Mouse (Mus musculus): ENCODE data around the gene Lmod3.

Lmod3 gene

DNA sequence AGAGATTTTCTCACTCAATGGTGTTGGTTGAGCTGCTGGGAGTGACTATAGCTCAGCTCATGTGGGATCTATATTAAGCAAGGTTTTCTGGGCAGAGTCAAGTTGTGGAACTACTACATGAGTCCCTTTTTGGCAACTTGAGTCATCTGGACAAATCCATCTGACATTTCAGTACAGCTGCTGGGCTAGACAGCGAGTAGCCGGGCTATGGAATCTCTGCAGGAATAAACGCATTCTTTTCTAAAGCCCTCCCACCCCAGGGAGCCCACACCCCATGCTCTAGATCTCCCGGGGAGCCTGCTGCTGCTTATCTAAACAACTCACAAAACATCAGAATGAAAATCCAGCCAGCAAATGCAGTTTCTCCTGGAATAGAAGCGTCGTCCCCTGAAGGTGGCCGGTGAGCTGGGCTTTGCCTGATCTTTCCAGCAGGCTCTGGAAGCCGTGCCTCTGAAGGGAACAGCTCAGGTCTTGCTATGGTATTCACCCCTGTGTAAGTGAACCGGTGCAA is at the start of gene Lmod3:
Gene Lmod3 (minus strand): TSS at position 49 of the 511 bp plus-strand sequence.
- DNase-seq (ENCODE audit: low read depth in 1 of 2, low spot score in 2 of 2): no peak

DNA sequence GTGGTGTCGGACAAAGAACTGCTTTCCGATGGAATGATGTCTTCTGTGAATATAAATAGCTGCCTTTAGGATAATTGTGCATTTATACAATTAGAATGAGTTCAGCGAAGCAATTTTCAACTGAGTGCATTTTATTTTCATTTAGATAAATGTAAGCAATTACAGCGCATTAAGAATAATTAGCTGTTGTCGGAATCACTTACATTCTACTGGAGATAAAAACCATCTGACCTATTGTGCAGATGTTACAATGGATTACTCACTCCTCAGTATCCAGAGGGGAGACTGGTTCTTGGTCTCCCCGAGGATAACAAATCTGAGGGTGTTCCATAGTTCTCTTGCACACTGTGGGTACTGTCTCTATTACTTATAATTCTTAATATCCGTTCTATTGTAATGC is 49.7 kb upstream of the Lmod3 start:
- no peak for DNase-seq (ENCODE audit: low read depth in 1 of 2, low spot score in 2 of 2)

DNA sequence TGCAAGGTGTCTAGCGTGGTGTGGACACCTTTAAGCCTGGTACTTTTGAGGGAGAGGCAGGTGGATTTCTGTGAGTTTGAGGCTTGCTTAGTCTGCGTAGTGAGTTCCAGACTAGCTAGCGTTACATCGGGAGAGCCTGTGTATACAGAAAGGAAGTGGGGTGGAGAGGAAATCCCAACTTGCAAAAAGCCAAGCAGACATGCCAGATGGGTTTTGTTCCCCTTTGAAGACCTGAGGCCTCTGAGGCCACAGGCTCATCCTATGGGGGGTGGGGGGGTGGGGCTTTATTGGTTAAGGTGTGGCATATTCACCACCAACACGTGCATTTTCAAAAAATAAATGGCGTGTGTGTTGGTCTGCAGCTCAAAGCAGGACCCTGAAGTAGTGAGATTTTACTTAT is 48.1 kb upstream of the Lmod3 start:
- DNase-seq (ENCODE audit: low read depth in 1 of 2, low spot score in 2 of 2): no peak

DNA sequence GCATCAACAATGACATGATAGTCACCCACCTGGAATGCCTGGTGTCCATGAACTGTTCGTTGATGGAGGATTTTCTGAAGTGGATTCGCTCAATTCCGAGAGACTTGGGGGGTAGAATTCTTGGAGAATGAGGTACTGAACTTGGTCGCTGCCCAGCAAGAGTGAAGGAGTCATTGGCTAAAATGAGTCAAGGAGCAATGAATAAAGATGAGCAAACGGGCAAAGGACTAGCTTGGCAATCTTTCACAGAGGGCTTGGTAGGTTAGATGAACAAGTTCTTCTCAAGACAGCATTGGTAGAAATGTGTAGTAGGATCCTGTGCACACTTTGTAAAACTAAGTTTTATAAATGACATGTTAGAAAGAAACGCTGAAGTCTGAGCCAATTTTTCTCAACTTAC is 47.6 kb upstream of the Lmod3 start:
- no peak for DNase-seq (ENCODE audit: low read depth in 1 of 2, low spot score in 2 of 2)

DNA sequence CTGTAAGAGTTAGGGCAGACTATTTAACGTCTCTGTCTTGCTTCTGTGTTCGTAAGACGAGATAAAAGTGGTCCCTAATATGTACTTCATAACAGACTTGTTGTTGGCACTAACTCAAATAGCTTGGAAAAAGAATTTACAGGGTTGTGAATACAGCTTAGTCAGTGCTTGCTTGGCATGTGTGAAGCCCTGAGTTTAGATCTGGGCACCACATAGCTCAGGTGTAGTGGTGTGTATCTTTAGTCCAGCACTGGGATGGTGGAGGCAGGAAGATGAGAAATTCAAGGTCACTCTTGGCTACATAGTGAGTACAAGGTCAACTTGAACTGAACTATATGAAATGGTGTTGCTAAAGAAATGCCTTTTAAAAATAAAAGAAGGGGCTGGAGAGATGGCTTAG is 44.6 kb upstream of the Lmod3 start:
- no peak for DNase-seq (ENCODE audit: low read depth in 1 of 2, low spot score in 2 of 2)

DNA sequence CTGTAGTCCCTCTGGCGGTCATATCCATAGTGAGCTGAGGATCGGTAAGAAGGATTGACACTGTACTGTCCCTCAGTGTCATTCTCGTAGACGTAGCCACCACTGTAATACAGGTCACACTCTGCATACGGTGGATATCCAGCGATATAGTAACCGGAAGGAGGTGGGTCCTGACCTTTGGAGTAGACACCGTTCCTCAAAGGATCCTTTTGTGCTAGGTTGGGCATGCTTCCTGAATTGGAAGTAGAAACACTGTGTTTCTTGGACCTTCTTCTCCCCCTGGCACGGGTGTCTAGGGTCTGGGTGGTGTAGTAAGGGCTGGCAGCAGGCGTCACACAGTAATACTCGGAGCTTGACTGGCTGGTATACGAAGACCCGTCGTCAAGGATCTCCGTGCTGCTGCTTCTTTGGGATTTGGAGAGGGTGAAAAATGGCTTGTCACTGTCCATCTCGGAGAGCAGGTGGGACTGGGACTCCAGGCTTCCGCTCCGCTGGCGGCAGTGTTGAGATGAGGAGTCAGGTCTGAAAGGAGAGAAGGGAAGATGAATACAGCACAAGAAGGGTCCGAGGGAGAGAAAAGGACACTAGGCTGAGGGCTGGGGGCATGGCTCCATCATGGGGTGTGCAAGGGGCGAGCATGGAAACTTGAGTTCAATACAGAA is 43.4 kb upstream of the Lmod3 start:
- DNase-seq (ENCODE audit: low read depth in 1 of 2, low spot score in 2 of 2): no peak

DNA sequence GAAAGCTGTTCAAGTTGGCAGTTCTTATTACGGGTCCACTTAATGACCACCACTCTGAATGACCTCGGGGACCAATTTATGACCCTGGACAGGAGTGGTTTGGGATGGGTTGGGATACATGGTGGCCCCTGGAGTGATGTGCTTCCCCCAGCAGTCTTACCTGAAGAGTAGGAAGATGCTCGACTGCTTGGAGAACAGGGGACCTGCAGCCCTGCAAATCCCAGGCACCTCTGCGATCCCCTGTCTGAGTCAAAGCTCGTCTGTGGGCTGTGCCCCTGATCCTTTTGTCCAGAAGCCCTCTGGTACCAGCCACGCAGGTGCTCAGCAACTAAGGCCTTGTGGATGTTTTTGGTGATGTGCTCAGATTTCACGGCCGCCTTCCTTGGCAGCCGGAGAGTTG is 42.9 kb upstream of the Lmod3 start:
- DNase-seq (ENCODE audit: low read depth in 1 of 2, low spot score in 2 of 2): no peak

DNA sequence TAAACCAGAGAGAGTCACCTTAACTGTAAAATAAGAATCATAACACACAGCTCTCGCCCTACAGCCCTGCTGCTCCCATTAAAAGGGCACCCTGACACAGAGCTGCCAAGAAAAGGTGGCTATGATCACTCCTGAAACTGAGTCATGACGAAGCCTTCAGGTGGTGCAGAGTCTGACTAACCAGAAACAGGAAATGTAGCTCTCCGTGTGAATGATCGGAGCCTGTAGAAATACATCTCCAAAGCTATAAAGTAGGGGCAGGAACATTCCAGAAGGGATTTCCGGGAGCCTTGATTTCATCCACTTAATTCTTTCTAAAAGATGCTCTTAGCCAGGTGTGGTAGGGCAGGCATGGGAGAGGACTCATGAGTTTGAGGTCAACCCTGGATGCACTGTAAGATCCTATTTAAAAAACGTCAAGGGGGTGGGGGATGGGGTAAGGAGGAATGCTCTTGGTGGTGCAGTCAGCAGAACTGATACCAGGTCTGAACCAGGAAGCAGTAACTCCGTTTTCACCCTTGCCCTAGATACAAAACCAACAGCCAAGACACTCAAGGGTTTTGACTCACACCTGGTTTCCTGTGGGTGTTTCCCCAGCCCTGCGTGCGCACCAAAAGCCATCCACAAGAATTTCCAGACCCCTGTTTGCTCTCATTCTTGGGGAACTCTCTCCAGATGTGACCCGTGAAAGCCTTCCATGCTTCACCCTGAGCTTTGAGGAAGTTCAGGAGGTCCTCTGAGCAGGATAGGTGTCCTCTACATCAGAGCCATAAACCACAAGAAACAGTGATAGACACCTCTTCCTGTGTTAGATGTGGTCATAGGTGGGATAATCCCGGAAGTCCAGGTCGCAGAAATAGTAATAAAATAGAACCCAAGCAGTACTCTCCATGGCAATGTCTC is 41.4 kb upstream of the Lmod3 start:
- no peak for DNase-seq (ENCODE audit: low read depth in 1 of 2, low spot score in 2 of 2)

DNA sequence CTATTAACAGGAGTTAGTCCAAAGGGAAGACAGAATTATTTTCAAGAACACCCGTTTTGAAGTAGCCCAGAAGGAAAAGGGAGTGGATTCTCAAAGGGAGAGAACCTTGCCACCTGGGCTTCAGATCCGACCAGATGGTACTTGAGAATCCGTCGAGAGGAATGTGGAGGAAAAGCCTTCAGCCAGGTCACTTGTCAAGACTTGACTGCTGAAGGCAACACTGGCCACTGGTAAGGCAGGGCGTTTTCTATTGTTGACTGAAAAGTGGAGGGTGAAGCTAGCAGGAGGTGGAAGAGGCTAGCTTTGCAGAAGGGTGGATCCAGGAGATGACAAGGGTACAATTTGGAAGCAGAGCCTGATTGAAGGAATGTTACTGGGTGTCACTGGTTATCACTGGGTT is 40.3 kb upstream of the Lmod3 start:
- no peak for DNase-seq (ENCODE audit: low read depth in 1 of 2, low spot score in 2 of 2)

DNA sequence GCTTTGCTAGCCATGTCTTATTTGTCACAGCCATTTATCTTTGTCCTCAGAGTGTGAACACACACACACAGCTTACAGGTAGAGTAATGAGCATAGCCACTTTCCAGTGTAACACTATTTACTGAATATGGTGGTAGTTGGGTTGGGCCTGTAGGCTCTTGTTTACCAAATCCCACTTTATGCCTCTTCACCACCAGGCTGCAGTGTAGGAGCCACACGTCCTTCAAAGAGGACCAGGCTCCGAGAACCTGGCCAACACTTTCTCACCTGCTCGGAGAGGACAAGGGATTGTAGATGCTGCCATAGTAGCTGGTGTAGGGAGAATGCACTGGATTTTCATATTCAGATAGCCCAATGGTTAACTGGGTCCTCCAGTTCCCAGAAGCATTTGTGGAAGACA is 39.5 kb upstream of the Lmod3 start:
- DNase-seq (ENCODE audit: low read depth in 1 of 2, low spot score in 2 of 2): no peak

DNA sequence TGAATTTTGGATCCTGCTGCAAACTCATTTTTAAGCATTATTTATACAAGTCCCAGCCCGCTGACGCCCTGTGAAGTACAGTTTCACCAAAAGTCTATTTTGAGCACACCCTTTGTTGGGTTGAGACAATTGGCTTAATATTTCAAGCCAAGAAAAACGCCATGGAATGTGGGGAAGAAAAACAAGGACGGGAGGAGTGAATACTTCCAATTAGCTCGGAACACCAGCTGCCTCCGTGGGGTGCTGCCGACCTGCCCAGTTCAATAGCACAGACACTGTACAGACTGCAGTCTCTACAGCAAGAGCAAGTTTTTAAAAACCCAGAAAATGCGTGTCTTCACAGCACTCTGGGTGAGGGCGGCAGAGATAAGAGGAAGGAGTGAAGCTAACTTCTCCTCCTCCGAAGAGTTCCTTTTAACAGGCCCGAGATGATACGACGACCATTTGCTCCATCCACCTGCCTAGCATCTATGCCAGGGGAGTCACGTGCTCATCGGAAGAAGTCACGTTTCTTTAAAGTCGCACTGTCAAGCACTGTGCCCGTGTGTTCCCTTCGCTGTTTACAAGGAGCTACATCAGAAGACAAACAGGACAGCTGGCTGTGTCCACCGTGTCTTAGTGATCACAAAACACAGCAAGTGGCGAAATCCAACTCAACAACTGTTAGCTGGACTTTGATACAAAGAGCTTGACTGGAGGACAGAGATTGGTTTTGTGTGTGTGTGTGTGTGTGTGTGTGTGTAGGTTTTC is 38.8 kb upstream of the Lmod3 start:
- DNase-seq (ENCODE audit: low read depth in 1 of 2, low spot score in 2 of 2): no peak

DNA sequence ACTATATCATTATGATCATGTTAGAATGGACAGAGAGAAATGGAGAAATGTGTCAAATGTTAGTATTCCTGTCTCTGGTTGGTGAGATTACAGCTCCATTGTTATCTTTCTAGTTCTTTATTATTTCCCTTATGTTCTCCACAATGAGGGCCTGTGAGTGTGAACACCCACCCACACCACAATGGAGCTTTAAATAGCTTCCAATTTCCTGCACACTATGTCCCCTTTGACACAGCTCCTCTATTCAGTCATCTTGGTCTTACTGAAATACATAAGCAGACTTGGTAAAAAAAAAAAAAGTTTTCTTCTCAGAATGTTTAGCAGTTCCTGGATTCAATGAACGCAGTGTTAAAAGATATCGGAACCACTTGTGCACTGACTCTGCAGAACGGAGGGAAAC is 38.1 kb upstream of the Lmod3 start:
- no peak for DNase-seq (ENCODE audit: low read depth in 1 of 2, low spot score in 2 of 2)

DNA sequence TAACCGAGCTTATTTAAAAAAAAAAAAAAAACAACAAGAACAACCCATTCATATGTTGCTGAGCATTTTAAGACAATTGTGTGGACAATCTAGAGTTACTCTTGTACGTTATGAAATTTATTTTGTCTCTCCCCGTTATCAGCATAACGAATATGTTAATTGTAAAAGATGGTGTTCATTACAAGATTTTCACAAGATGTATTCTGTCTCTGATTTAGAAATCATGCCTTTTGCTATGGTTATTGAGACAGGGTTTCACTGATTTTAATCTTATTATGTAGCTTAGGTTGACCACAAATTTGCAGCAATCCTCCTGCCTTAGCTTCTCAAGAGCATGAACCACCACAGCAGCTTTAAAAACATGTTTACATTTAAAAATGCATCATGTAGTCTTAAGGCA is 37.3 kb upstream of the Lmod3 start:
- DNase-seq (ENCODE audit: low read depth in 1 of 2, low spot score in 2 of 2): no peak

DNA sequence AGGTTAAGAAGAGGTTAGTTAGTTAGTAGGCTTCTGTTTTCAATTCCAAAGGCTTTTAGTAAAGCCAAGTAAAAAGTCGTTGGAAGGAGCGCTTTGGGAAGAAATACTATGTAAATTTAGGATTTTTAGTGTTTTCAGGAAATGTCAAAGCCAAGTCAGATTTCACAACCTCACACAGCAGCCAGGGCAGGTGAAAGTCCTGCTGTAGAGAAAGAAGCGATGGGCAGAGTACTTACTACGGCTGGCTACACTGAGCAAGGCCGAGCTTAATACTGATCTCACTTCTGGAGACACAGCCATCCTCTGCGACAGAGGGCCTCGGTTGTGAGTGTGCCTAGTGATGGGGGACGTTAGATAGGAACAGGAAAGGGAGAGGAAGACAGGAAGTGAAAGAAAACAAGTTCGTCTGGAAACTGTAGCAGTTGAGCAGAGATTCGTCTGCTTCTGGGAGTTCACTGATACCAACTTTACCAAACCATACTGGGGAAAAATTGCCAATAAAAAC is 36.8 kb upstream of the Lmod3 start:
- DNase-seq (ENCODE audit: low read depth in 1 of 2, low spot score in 2 of 2): no peak

DNA sequence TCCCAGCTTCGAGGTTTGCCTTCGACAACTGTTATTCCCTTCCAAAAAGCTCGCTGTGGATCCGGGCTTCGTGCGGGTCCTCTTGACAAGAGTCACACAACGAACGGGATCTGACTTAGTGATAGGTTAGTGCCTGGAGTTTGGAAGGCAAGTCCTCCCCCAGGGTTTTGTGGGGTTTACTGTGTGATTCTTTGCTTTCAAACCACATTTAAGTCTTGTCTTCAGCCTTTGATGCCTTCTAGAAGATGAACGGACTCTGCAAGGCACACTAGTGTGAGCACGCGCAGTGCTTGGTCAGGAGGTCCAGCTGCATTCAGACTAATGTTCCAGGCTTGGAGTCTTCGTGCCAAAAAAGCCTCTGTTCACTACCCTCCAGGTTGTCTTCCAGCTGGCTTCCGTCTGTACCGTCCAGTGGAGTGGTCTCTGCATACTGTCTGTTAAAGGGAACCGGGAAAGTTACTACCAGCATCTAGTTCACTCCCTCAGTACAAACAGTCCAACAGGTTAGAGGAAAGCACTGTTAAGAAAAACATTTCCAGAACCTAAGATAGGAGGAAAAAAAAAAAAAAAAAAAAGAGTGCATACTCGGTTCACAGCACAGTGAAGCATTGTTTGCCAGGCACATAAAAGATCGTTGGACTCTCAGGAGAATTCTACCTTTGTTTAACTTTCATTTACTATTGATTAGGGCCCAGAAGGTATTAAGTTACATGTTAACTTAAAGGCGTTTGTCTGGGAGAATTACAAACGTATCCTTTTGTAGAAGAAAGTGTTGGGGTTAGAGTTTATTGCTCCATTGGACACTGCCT is 35.7 kb upstream of the Lmod3 start:
- no peak for DNase-seq (ENCODE audit: low read depth in 1 of 2, low spot score in 2 of 2)

DNA sequence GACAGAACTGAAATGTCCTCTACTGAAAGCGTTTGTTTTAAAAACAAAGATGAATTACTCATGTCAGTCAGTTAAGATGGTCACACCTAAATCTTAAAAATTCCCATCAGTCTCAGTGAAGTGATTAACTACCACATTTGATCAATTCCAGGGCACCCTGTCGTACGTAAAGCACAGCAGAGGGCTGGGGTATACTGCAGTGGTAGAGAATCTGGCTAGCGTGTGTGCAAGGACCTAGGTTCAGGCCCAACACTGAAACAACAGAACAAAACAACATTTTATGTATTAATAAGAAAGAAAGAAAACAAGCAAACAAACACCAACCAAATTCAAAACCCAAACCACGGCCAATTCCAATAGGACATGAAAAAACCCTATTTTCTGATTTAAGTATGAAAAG is 33.8 kb upstream of the Lmod3 start:
- DNase-seq (ENCODE audit: low read depth in 1 of 2, low spot score in 2 of 2): no peak

DNA sequence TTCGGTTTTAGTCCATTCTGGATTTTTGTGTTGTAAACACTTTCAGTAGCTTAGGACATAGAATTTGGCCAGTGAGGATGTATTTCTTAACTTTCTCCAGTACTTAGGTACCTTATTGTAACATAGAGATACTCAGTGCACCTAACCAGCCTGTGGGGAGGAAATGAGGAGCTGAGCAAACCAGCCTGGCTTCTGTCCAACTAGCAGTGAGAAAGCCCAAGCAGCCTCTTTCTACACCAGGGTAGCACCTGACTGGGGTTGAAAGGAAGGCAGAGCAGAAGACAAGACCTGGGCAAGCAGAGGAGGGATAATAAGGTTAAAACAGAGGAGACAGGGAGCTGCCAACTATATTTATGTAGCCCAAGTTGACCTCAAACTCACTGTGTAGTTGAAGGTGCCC is 31.1 kb upstream of the Lmod3 start:
- no peak for DNase-seq (ENCODE audit: low read depth in 1 of 2, low spot score in 2 of 2)

DNA sequence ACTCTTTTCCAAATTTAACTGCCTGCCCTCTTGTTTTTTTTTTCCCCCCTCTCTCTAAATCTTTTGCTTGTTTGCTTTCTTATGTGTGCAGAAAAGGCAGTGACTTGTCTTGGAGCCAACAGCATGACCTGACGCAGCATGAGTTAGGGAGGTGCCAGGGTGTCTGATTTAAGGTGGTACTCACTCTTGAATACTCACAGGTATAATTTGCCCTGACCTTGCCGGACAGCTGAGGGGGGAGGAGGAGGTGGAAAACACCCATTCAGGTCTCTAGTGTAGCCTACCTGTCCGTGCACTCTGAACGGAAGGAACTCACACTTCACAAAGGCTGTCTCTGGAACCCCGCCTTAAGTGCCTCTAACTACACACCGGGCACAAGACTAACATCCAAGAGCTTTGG is 26.3 kb upstream of the Lmod3 start:
- no peak for DNase-seq (ENCODE audit: low read depth in 1 of 2, low spot score in 2 of 2)

DNA sequence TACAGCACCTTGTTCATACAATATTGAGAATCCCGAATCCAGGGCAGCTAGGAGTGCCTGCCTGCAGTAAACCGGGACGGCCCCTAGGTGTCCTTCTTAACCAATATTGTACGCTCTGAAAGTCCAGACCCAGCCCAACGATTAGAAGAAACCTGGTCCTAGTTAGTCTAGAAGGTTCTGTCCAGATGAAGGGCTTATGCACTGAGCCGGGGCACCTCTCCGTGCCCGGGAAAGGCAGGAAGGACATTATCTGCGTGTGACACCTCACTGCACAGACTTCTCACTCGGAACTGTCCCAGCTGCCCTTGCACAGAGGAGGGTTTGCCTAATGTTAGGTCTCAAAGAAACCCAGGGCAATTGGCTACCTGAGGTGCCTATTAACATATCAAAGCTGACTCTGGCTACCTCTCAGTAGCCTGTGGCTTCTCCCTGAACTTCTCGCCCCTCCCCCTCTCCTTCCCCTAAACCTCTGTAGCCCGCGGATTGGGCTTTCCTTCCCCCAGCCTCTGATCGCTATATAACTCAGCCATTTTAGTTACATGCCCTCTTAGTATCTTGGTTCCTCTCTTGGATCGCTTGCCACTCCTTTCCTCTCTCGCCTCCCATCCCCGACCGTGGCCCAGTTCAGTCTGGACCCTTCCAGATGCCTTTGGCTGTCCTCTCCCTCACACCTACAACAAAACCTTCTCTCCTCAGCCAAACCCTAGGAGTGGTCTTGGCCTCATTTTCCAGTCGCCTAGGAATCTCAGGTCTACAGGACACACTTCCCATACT is 25.6 kb upstream of the Lmod3 start:
- peak in 1 of 2 experiments; percentile 19 for DNase-seq (ENCODE audit: low read depth in 1 of 2, low spot score in 2 of 2)

DNA sequence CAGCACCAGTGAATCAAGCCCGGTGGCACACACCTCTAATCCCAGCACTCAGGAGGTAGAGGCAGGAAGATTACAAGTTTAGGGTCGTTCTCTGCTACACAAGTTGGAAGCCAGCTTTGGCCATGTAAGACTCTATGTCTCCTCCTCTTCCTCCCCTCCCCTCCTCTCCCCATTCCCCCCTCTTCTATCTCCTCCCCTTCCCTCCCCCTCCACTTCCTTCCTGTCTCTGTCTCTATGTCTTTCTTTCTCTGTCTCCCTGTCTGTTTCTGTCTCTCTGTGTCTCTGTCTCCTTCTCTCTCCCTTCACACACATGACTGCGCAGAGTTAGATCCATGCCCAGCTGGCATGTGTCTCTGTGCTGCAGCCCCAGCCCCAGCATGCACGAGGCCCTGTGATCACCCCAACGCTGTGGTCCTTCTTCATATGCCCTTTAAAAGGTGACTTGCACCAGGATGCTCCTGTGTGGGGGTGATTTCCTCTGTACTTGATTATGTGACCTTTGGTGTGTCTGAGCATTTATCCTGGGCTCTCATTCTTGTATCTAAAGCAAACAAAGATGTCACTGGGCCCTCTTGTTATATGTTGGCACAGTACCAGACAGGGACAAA is 24.4 kb upstream of the Lmod3 start:
- DNase-seq (ENCODE audit: low read depth in 1 of 2, low spot score in 2 of 2): no peak
